Mouse (Mus musculus) testis, adult 2 months (tissue): ENCODE measurements around the gene Thrsp. TPM values are rescaled to one million over a fixed set of nuclear protein-coding genes. Genes with fewer than 3 reads are reported as not detected.
A peak's percentile ranks its signal among the peaks of the same experiment; 100 is the strongest.
"Not testable (repeated sequence)": the region's sequence is repeated elsewhere in the genome, so short reads cannot be mapped to it uniquely, and the experiment has no call there.

Experiments
- H3K27ac ChIP-seq: fragments of 200-500 bp; 2 replicates; pipeline ENCODE4 v1.5.1; 2012; ENCODE audit warnings: low read depth, low read length; ENCODE audit not compliant: control insufficient read depth, insufficient read depth
- H3K27me3 ChIP-seq: fragments of 200-500 bp; 2 replicates; pipeline ENCODE4 v1.6.1; 2012; ENCODE audit warnings: mild to moderate bottlenecking, low read length, moderate library complexity; ENCODE audit not compliant: control insufficient read depth, insufficient read depth
- H3K36me3 ChIP-seq: fragments of 200-500 bp; 2 replicates; pipeline ENCODE4 v1.6.1; 2012; ENCODE audit warnings: mild to moderate bottlenecking, low read length; ENCODE audit not compliant: control insufficient read depth, insufficient read depth
- H3K4me1 ChIP-seq: fragments of 200-500 bp; 2 replicates; pipeline ENCODE4 v1.6.1; 2012; ENCODE audit warnings: low read length; ENCODE audit not compliant: control insufficient read depth, insufficient read depth
- H3K4me3 ChIP-seq: fragments of 200-500 bp; 2 replicates; pipeline ENCODE4 v1.5.1; 2012; ENCODE audit warnings: low read depth, mild to moderate bottlenecking, low read length, moderate library complexity, mixed read lengths; ENCODE audit not compliant: control insufficient read depth
- CTCF ChIP-seq: fragments of 200-500 bp; IDR thresholded peaks from 2 replicates; pipeline ENCODE4 v1.5.1; 2012; ENCODE audit warnings: low read depth, mild to moderate bottlenecking, inconsistent platforms, low read length, moderate library complexity; ENCODE audit not compliant: control insufficient read depth, insufficient read depth, insufficient replicate concordance
- POLR2A ChIP-seq: fragments of 200-500 bp; IDR thresholded peaks from 2 replicates; pipeline ENCODE4 v1.6.1; 2012; ENCODE audit warnings: low read depth, mild to moderate bottlenecking, inconsistent platforms, low read length, moderate library complexity; ENCODE audit not compliant: control insufficient read depth
- polyA plus RNA-seq: library from polyadenylated mRNA; depleted of rRNA; stranded (reverse); fragments of >200 nt; gene quantifications from 2 replicates; pipeline ENCODE4 v1.2.3, GENCODE M21; 2012; rRNA removed

Gene Thrsp
- 3.6 and 4.1 TPM in 2 replicates for polyA plus RNA-seq

GRCm38 (mm10) chr7:97416906-97417777 is at the start of gene Thrsp:
Thrsp (minus strand) TSS chr7:97417730.
- Histone ChIP-seq H3K36me3 (no peaks in the 10 kb centered on the region), H3K27ac (no peak within 1 kb of the TSS), H3K4me3 (peak within 1 kb of the TSS; percentile 40)

GRCm38 (mm10) chr7:97455577-97455976 is 38.0 kb upstream of the Thrsp start:
- Histone ChIP-seq H3K36me3 (no peaks in the 10 kb centered on the region), H3K4me3 (no peak overlapping the region), H3K4me1 (peaks cover 6% of the 10 kb centered on the region), H3K27me3 (no peaks in the 10 kb centered on the region), H3K27ac (no peak overlapping the region)
- TF ChIP-seq POLR2A (no peak), CTCF (no peak)

More at GRCm38 (mm10) chr7:97416906-97417777, at the start of gene Thrsp:
- Histone ChIP-seq H3K27me3 (no peaks in the 10 kb centered on the region), H3K4me1 (peaks cover 8% of the 10 kb centered on the region)
- TF ChIP-seq POLR2A (no peak), CTCF (no peak)

- peaks cover 6% of the 10 kb centered on the region for H3K4me1 ChIP-seq
- H3K27me3 ChIP-seq: no peaks in the 10 kb centered on the region
- H3K4me3 ChIP-seq: no peak overlapping the region
- H3K36me3 ChIP-seq: no peaks in the 10 kb centered on the region
- H3K27ac ChIP-seq: no peak overlapping the region
- TF ChIP-seq POLR2A: no peak
- TF ChIP-seq CTCF: no peak
Measured at GRCm38 (mm10) chr7:97454795-97455194, 37.3 kb upstream of the Thrsp start.

GRCm38 (mm10) chr7:97453141-97453921 is 35.8 kb upstream of the Thrsp start:
- H3K4me3 ChIP-seq: peak overlapping the region; percentile 53
- H3K4me1 ChIP-seq: peaks cover 6% of the 10 kb centered on the region
- TF ChIP-seq CTCF (no peak), POLR2A (no peak)
- H3K27me3 ChIP-seq: no peaks in the 10 kb centered on the region
- no peaks in the 10 kb centered on the region for H3K36me3 ChIP-seq
- H3K27ac ChIP-seq: peak overlapping the region; percentile 59

GRCm38 (mm10) chr7:97452196-97452595 is 34.7 kb upstream of the Thrsp start:
- TF ChIP-seq CTCF (no peak), POLR2A (no peak)
- H3K4me1 ChIP-seq: peaks cover 4% of the 10 kb centered on the region
- H3K27me3 ChIP-seq: no peaks in the 10 kb centered on the region

GRCm38 (mm10) chr7:97451023-97451422 is 33.5 kb upstream of the Thrsp start, which contains the start of gene Kctd14:
Kctd14 (plus strand) TSS chr7:97451323.
- peak within 1 kb of the TSS; percentile 59 for H3K27ac ChIP-seq
- H3K36me3 ChIP-seq, H3K4me1 ChIP-seq, H3K4me3 ChIP-seq, H3K27me3 ChIP-seq: not testable (repeated sequence)

More at GRCm38 (mm10) chr7:97452196-97452595, 34.7 kb upstream of the Thrsp start:
- H3K27ac ChIP-seq: peak overlapping the region; percentile 36; the same call in 1 of the 2 replicates
- H3K4me3 ChIP-seq: no peak overlapping the region
- H3K36me3 ChIP-seq: no peaks in the 10 kb centered on the region

- Histone ChIP-seq H3K4me3 (no peak overlapping the region), H3K27ac (peak overlapping the region; percentile 68), H3K36me3 (no peaks in the 10 kb centered on the region), H3K4me1 (no peaks in the 10 kb centered on the region; the same call in 1 of the 2 replicates), H3K27me3 (no peaks in the 10 kb centered on the region)
- TF ChIP-seq CTCF (no peak), POLR2A (no peak)
Measured at GRCm38 (mm10) chr7:97447050-97447531, 29.6 kb upstream of the Thrsp start.
